Mouse (Mus musculus): ENCODE data around the gene N6amt1.

DNA sequence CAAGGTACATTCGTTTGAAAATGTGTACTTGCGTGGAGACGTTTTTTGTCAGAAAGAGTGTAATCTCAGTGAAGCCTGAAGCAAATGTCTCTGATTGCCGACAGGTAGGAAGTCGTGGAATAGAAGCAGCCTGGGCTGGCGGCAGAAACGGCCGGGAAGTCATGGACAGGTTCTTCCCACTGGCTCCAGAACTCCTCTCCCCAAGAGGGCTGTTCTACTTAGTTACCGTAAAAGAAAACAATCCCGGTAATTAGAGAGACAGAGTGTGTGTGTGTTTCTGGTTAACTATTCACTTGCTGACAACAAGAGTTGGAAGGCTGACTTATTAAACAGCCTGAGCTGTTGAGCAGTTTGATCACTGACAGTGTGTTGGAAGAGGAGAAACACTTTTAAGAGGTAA is 12.1 kb downstream of the N6amt1 start:
- TF ChIP-seq CTCF (IDR thresholded peaks at IDR 0.05; ENCODE audit: extremely low read depth, insufficient read depth, low read length) (no peak), POLR2A (IDR thresholded peaks at IDR 0.05; ENCODE audit: extremely low read depth, insufficient read depth, low read length) (no peak)
